28 mouse cellular contexts compared by ENCODE assay signal in the genomic region with DNA sequence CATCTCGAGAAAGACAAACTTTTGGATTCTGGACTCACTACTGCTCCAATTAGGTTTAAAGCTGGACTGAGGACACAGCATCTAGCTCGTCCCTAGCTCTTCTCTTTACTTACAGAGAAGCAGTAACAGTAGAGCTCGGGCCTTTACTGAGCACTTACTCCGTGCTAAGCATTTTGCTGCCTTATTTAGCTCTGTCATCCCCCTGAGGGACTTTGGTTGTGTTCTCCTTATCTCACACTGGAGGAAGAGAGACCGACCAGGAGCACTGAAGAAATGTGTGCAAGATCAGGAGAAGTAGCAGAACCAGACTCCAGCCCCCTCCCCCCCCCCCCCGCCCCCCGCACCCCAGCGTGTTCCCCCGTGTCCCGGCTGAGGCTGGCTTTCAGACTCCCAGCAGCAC.
A peak's percentile ranks its signal among the peaks of the same experiment; 100 is the strongest.
DNase-seq lines count a peak whose midpoint lies in the region; ATAC-seq and TF ChIP-seq lines count a peak whose summit lies in the region.
"Had no signal": no experiment of that assay in that cellular context is flagged by ENCODE, and none has a peak within 500 bp of the region (broad histone marks: within the 10 kb centered on the region; RNA-seq: fewer than 3 reads in every experiment).

No protein-coding gene starts in this region.

- H3K9ac ChIP-seq in hindbrain, embryonic 13.5 days = no peak overlapping the region
- no peak overlapping the region for H3K9ac ChIP-seq in midbrain, embryonic 15.5 days
- no peak overlapping the region for H3K9ac ChIP-seq in liver, embryonic 14.5 days (replicated peaks)
- H3K9ac ChIP-seq: forebrain, embryonic 15.5 days; hindbrain, embryonic 15.5 days; limb, embryonic 12.5 days; neural tube, embryonic 13.5 days had no signal

- H3K27me3 ChIP-seq in hindbrain, embryonic 10.5 days (ENCODE audit: insufficient read depth, poor library complexity, severe bottlenecking) = peaks cover 2% of the 10 kb centered on the region; the same call in 1 of the 2 replicates
- no peaks in the 10 kb centered on the region for H3K27me3 ChIP-seq in hindbrain, embryonic 13.5 days
- H3K27me3 ChIP-seq in midbrain, embryonic 10.5 days (ENCODE audit: low read depth, poor library complexity, severe bottlenecking) = no peaks in the 10 kb centered on the region
- no peaks in the 10 kb centered on the region for H3K27me3 ChIP-seq in midbrain, embryonic 15.5 days (replicated peaks)
- no peaks in the 10 kb centered on the region for H3K27me3 ChIP-seq in liver, embryonic 14.5 days (ENCODE audit: control insufficient read depth, insufficient read depth, low read length)
- H3K27me3 ChIP-seq: forebrain, embryonic 15.5 days; hindbrain, embryonic 15.5 days; limb, embryonic 12.5 days; neural tube, embryonic 13.5 days had no signal

- DNase-seq in hindbrain, embryonic 10.5 days (ENCODE audit: low spot score) = no peak
- DNase-seq in midbrain, embryonic 10.5 days (ENCODE audit: low spot score) = no peak
- DNase-seq in liver, embryonic 14.5 days (ENCODE audit: low read depth in 3 of 3, low spot score in 3 of 3) = no peak
- DNase-seq in ovary, postnatal 10 days (ENCODE audit: low spot score) = no peak
- DNase-seq: adrenal gland, adult 2 months; adrenal gland, postnatal 36 days; B cell, adult 2 months; cerebellum, adult 18-20 months; cerebellum, postnatal 10 days; gastrocnemius, adult 2 months; gastrocnemius, postnatal 36 days; heart, adult 2 months; kidney, adult 11 months; kidney, postnatal 14 days; lung, postnatal 36 days; retina, postnatal 1 day; right cerebral cortex, postnatal 14 days; thymus, postnatal 4 days had no signal

- no peak overlapping the region for H3K4me2 ChIP-seq in hindbrain, embryonic 13.5 days
- no peak overlapping the region for H3K4me2 ChIP-seq in midbrain, embryonic 15.5 days
- H3K4me2 ChIP-seq in liver, embryonic 14.5 days (ENCODE audit: low read depth) = no peak overlapping the region
- H3K4me2 ChIP-seq: forebrain, embryonic 15.5 days; hindbrain, embryonic 15.5 days; limb, embryonic 12.5 days; neural tube, embryonic 13.5 days had no signal

- peaks cover 39% of the 10 kb centered on the region for H3K4me1 ChIP-seq in hindbrain, embryonic 10.5 days (replicated peaks)
- H3K4me1 ChIP-seq in hindbrain, embryonic 13.5 days (replicated peaks) = peaks cover 47% of the 10 kb centered on the region
- H3K4me1 ChIP-seq in midbrain, embryonic 10.5 days = peaks cover 44% of the 10 kb centered on the region
- peaks cover 30% of the 10 kb centered on the region for H3K4me1 ChIP-seq in midbrain, embryonic 15.5 days
- peaks cover 18 to 26% of the 10 kb centered on the region in 2 experiments for H3K4me1 ChIP-seq in liver, embryonic 14.5 days (replicated peaks; ENCODE audit: control insufficient read depth in 2 of 2, insufficient read depth in 2 of 2, low read length in 1 of 2)

- 64% methylated on average over 10 of the region's 10 CpGs for WGBS in hindbrain, embryonic 10.5 days
- 77% methylated on average over 7 of the region's 10 CpGs for WGBS in hindbrain, embryonic 13.5 days
- 75% methylated on average over 10 of the region's 10 CpGs for WGBS in midbrain, embryonic 10.5 days
- 55% methylated on average over 9 of the region's 10 CpGs for whole genome bisulfite sequencing in midbrain, embryonic 15.5 days
- 48% methylated on average over 10 of the region's 10 CpGs for WGBS in liver, embryonic 14.5 days (ENCODE audit: insufficient replicate concordance)

- ATAC-seq in hindbrain, embryonic 13.5 days (ENCODE audit: low FRiP score) = no peak
- ATAC-seq in midbrain, embryonic 15.5 days (replicated peaks) = no peak
- ATAC-seq in liver, embryonic 14.5 days (ENCODE audit: insufficient read depth) = peak; percentile 26; the same call in 1 of the 2 replicates
- ATAC-seq: activated CD4-positive, CD25-positive, alpha-beta regulatory T cell, adult 4 months; forebrain, embryonic 15.5 days; inflammation-experienced regulatory T-cells, adult 6 months had no signal

- no peaks in the 10 kb centered on the region for H3K36me3 ChIP-seq in hindbrain, embryonic 10.5 days
- no peaks in the 10 kb centered on the region for H3K36me3 ChIP-seq in hindbrain, embryonic 13.5 days
- no peaks in the 10 kb centered on the region for H3K36me3 ChIP-seq in midbrain, embryonic 10.5 days
- no peaks in the 10 kb centered on the region for H3K36me3 ChIP-seq in midbrain, embryonic 15.5 days (replicated peaks)
- H3K36me3 ChIP-seq in liver, embryonic 14.5 days (replicated peaks; ENCODE audit: control insufficient read depth, insufficient read depth, low read depth) = peaks cover 2% of the 10 kb centered on the region; the same call in 1 of the 2 replicates
- H3K36me3 ChIP-seq: forebrain, embryonic 15.5 days; hindbrain, embryonic 15.5 days; limb, embryonic 12.5 days; neural tube, embryonic 13.5 days had no signal

- no peaks in the 10 kb centered on the region for H3K9me3 ChIP-seq in hindbrain, embryonic 10.5 days
- H3K9me3 ChIP-seq in hindbrain, embryonic 13.5 days = no peaks in the 10 kb centered on the region
- H3K9me3 ChIP-seq in midbrain, embryonic 10.5 days (replicated peaks) = no peaks in the 10 kb centered on the region
- H3K9me3 ChIP-seq in midbrain, embryonic 15.5 days = no peaks in the 10 kb centered on the region
- H3K9me3 ChIP-seq in liver, embryonic 14.5 days (ENCODE audit: control insufficient read depth, low read length) = no peaks in the 10 kb centered on the region
- H3K9me3 ChIP-seq: forebrain, embryonic 15.5 days; hindbrain, embryonic 15.5 days; limb, embryonic 12.5 days; megakaryocyte, embryonic 14.5 days; neural tube, embryonic 13.5 days had no signal

- H3K4me3 ChIP-seq in hindbrain, embryonic 10.5 days = no peak overlapping the region
- no peak overlapping the region for H3K4me3 ChIP-seq in hindbrain, embryonic 13.5 days
- no peak overlapping the region for H3K4me3 ChIP-seq in midbrain, embryonic 10.5 days
- H3K4me3 ChIP-seq in midbrain, embryonic 15.5 days = no peak overlapping the region
- H3K4me3 ChIP-seq in liver, embryonic 14.5 days (ENCODE audit: insufficient read depth in 1 of 2, low read depth in 2 of 2, low read length in 2 of 2) = no peak overlapping the region
- H3K4me3 ChIP-seq: forebrain, embryonic 15.5 days; gastrocnemius, adult 2 months; heart, adult 2 months; hindbrain, embryonic 15.5 days; left cerebral cortex, adult 2 months; limb, embryonic 12.5 days; megakaryocyte, embryonic 14.5 days; neural tube, embryonic 13.5 days had no signal

- no peak for TF ChIP-seq EP300 in liver, embryonic 14.5 days (IDR thresholded peaks at IDR 0.05; ENCODE audit: low read depth)

- peak overlapping the region; percentile 12; the same call in 1 of the 2 replicates for H3K27ac ChIP-seq in hindbrain, embryonic 10.5 days
- no peak overlapping the region for H3K27ac ChIP-seq in hindbrain, embryonic 13.5 days
- H3K27ac ChIP-seq in midbrain, embryonic 10.5 days (replicated peaks) = peak overlapping the region; percentile 14; the same call in 1 of the 2 replicates
- H3K27ac ChIP-seq in midbrain, embryonic 15.5 days = no peak overlapping the region
- H3K27ac ChIP-seq in liver, embryonic 14.5 days = no peak overlapping the region; the same call in 1 of the 2 replicates
- H3K27ac ChIP-seq: forebrain, embryonic 15.5 days; gastrocnemius, adult 2 months; heart, adult 2 months; hindbrain, embryonic 15.5 days; left cerebral cortex, adult 2 months; limb, embryonic 12.5 days; neural tube, embryonic 13.5 days had no signal

- no peak for TF ChIP-seq CTCF in liver, embryonic 14.5 days (IDR thresholded peaks at IDR 0.05; ENCODE audit: low read depth)

Comparison
In these comparisons a context has a peak if more than half of its experiments do, and no peak if none do; other contexts are left out.
1. H3K27ac ChIP-seq: peak in hindbrain, embryonic 10.5 days (single experiment) and midbrain, embryonic 10.5 days (single experiment); none in hindbrain, embryonic 13.5 days (single experiment), midbrain, embryonic 15.5 days (single experiment) and liver, embryonic 14.5 days (single experiment).